Mouse (Mus musculus) CD4-positive, CD25-positive, alpha-beta regulatory T cell, adult 2 months (primary cell): ENCODE results near the gene Ccdc9.
"Not testable (repeated sequence)": the region's sequence is repeated elsewhere in the genome, so short reads cannot be mapped to it uniquely, and the experiment has no call there.

Experiments
- DNase-seq: peaks from one replicate; pipeline ENCODE4 v3.0.0-alpha.2; 2012; ENCODE audit warnings: low read depth, low spot score

Ccdc9 gene

GRCm38 (mm10) chr7:16271139-16271538 lies 15.5 kb downstream of the Ccdc9 start:
- DNase-seq: no peak

GRCm38 (mm10) chr7:16266593-16266992 lies 20.0 kb downstream of the Ccdc9 start:
- DNase-seq: peak; percentile 13

GRCm38 (mm10) chr7:16265856-16266255 lies 20.7 kb downstream of the Ccdc9 start:
- DNase-seq: no peak

GRCm38 (mm10) chr7:16263843-16264242 lies 22.8 kb downstream of the Ccdc9 start:
- DNase-seq: peak; percentile 13

- DNase-seq: peak; percentile 92
Measured at GRCm38 (mm10) chr7:16263015-16263787, 23.4 kb downstream of the Ccdc9 start.

GRCm38 (mm10) chr7:16261097-16261496 lies 25.5 kb downstream of the Ccdc9 start:
- DNase-seq: no peak

- no peak for DNase-seq
Measured at GRCm38 (mm10) chr7:16259110-16259590, 27.4 kb downstream of the Ccdc9 start, which contains the start of gene C5ar1. Gene C5ar1, minus strand, starts transcription at chr7:16259540.

GRCm38 (mm10) chr7:16257830-16258229 lies 28.8 kb downstream of the Ccdc9 start:
- no peak for DNase-seq

GRCm38 (mm10) chr7:16255963-16256362 lies 30.6 kb downstream of the Ccdc9 start:
- DNase-seq: not testable (repeated sequence)

GRCm38 (mm10) chr7:16254195-16254594 lies 32.4 kb downstream of the Ccdc9 start:
- no peak for DNase-seq

- no peak for DNase-seq
Measured at GRCm38 (mm10) chr7:16250687-16251086, 35.9 kb downstream of the Ccdc9 start.

- DNase-seq: peak; percentile 20
Measured at GRCm38 (mm10) chr7:16245958-16246357, 40.6 kb downstream of the Ccdc9 start.

GRCm38 (mm10) chr7:16244067-16244466 lies 42.5 kb downstream of the Ccdc9 start, which contains the start of gene C5ar2:
Gene C5ar2, minus strand, starts transcription at chr7:16244154.
- no peak for DNase-seq

- no peak for DNase-seq
Measured at GRCm38 (mm10) chr7:16242198-16242597, 44.4 kb downstream of the Ccdc9 start.

- no peak for DNase-seq
Measured at GRCm38 (mm10) chr7:16241787-16242186, 44.8 kb downstream of the Ccdc9 start.

- no peak for DNase-seq
Measured at GRCm38 (mm10) chr7:16240978-16241303, 45.7 kb downstream of the Ccdc9 start.

GRCm38 (mm10) chr7:16240281-16240977 lies 46.2 kb downstream of the Ccdc9 start:
- DNase-seq: no peak

GRCm38 (mm10) chr7:16239554-16239997 lies 47.0 kb downstream of the Ccdc9 start:
- DNase-seq: no peak

GRCm38 (mm10) chr7:16229869-16230268 lies 56.7 kb downstream of the Ccdc9 start:
- DNase-seq: no peak
